Mouse (Mus musculus) ES-CJ7 (cell line): ENCODE measurements around the gene Tmem159.

ENCODE experiments used
- DNase-seq: peaks from one replicate; pipeline ENCODE4 v3.0.0; 2011; ENCODE audit warnings: low read depth, low spot score

Tmem159 gene

DNA sequence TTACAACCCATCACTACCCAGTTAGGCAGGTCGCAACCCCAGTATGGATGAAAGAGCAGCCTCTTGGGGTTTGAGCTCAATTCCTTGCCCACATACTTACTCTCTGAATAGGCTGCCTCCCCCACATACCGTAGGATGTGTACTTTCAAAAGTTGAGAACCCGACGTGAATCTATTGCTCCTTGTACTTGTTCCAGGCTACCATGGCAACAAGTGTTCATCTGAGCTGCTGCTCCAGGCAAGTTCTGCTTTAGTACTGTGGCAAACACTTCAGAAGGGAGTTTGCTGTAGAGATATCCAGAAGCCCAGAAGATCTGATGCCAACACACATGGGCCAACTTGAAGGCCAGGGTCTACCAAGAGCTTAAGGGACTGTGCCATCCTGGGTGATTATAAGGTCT is 26.8 kb downstream of the Tmem159 start:
- no peak for DNase-seq

DNA sequence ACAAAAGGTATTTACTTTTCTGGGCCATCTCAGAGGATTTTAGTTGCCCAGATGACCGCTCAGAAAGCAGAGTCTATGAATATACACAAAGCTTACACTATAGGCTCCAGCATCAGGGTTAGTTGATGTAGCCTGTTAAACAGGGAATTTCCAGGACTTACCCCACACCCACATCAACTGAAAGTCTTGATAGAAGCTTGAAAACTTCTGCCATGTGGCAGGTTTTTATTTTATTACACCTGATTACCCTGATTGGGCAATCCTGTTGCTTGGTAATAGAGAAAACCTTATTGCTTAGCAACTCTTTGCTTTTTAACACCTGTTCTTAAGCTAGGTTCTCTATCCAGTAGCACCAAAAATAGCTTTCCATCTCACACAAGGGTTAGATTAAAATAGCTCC is 40.6 kb downstream of the Tmem159 start:
- no peak for DNase-seq

DNA sequence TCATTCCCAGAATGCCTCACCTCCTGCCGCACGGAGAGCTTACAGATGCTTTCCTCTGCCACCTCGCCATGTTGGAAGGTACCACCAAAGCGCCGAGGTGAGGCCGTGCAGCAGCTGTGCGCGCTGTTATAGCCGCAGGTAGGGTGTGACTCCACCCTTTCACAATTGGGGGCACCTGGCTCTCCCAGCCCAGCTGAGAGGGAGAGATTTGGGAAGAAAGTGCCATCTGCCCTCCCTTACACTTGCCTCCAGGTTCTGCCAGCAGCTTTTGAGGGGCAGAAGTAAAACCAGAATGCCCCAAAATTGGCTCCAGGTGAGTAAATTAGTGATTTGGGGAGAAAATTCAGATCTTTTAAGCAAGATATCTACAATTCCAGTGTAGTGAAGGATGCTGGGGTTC is 43.0 kb downstream of the Tmem159 start, which contains the start of gene Zp2:
Zp2 (minus strand) TSS at position 101 of the 400 bp plus-strand sequence.
- DNase-seq = no peak

DNA sequence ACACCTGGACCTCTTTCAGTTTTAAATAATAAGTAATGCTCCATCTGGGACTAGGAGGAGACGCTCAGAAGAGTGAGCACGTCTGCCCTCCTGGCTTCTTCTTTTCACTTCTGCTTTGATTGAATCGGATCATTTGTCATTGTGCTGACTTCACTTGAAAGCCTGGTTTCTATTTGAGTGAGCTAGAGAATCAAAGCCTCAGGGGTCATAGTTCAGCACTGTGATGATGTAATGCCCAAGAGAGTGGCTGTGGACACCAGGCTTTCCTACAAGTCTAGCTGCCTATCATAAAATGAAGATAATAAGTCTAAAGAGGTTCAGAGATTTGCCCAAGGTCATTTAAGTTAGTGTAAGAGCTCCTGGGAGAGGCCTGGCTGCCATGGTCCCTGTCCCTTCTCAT is 48.1 kb downstream of the Tmem159 start:
- no peak for DNase-seq

DNA sequence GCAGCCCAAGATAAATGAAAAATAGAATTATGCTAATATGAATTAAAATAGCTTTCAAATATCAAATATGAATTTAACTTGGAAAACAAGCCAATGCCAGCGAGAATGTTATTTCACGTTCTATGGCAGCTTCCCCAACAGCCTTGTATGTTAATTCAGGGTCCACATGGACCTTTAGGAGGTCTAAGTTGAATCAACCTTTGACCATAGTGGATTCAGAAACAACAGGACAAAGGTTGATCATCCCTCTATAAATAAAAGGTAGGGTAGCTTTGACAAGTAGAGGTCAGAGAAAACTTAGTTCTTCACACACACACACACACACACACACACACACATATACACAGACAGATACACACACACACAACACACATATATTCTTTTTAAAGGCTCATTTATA is 48.7 kb downstream of the Tmem159 start:
- DNase-seq = no peak

DNA sequence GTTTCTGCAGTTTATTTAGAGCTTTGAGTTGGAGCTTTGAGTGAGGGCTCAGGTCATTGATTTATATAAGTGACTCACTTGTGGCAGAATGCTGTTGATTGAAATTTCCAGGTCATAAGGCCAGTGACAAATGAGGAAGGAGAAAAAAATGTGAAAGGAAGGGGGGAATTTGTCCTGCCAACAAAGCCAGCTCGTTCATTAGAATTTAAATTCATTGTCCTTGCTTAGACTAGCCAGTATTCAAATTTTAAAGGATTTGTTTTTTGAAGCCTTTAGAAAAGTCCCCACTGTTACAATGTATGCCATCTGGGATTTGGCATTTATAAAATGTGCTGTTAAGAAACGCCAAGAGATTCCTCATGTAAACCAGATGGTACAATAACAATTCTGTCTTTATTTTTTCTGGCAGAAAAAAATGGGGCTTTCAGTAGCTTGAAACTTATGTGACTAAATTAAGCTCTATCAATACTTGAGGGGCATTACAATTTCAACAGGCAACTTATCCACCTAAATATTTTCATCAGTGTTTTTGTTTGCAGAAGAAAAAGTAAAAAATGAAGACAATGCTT is 54.8 kb downstream of the Tmem159 start:
- no peak for DNase-seq

DNA sequence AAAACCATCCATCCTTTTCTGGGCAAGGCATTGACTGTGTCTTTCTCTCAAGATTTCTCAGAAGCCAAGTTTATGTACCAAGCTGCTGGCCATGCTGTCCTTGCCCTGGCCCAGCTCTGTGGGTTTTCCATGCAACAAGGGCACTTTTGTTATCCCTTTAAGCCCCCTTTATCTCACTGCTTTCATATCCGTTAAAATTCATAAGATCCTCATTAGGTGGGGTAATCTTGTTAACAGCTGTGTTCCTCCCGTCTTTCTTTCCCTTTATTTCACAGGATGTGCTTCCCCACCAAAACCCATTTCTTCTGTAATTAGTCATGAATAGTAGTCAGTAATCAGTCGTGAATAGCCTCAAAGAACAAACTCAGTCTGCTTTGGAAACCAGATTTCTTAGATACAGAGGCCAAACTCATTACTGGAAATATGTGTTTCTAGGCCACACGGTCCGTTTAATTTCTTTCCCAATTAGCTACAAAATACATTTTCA is 55.5 kb downstream of the Tmem159 start:
- no peak for DNase-seq

DNA sequence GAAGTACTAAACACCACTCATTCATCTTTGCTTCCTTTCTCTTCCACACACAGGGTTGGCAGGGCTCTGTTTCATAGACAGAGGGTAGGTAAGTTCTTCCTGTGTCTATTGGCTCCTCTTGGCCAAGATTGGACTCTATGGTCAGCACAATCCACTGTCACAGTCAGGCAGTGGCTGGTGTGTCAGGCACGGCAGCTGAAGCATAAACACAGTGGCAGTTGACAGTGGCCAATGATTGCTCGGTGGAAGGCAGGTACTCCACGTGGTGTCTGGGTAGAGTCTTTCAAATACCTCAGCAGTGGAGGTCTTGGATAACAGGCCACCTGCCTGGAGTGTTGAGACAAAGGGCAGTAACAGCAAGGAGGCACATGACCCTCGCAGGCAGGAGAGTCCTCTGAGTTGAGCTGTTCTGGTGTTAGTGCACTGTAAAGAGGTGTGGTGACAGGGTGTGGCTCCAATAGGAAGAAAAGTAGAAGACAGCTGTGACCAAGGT is 56.0 kb downstream of the Tmem159 start:
- peak; percentile 89 for DNase-seq

DNA sequence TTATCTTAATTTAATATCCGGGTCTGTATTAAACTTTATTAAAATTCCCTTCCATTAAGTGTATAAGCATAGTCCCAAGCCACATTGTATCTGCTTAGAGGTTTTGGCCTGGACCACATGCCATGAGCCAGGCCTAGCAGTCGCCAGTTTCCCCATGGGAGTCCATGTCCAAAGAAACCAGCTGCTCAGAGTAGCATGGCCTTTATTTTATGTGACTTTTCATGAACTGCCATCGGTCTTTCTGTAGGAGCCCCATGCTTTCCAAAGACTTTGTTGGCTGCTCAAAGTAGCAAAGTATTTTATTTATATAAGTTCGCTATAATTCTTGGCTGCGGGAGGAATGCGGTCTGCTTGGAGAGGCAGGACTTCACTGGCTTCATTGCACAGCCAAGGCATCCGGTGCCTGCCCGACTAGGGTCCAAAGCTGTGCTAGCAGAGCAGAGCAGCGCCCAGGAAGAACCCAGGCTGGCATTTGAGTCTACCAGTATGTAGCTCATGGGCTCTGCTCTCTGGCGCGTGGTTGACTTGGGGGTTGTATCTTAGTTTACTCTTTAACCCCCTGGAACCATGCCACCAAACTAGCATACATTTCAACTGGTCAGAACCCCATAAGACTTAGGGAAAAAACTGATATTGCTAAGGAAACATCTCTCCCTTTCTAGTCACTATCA is 61.6 kb downstream of the Tmem159 start:
- DNase-seq = no peak
